Mouse (Mus musculus) small intestine, adult 2 months (tissue): ENCODE measurements around the gene Atr. TPM values are rescaled to one million over a fixed set of nuclear protein-coding genes. Genes with fewer than 3 reads are reported as not detected.
A peak's percentile ranks its signal among the peaks of the same experiment; 100 is the strongest.

Experiments
- H3K27ac ChIP-seq: fragments of 200-500 bp; 2 replicates; pipeline ENCODE4 v1.5.1; 2012; ENCODE audit warnings: low read depth, low read length, control low read depth, inconsistent platforms; ENCODE audit not compliant: insufficient read depth
- H3K27me3 ChIP-seq: fragments of 200-500 bp; 2 replicates; pipeline ENCODE4 v1.6.1; 2012; ENCODE audit warnings: mild to moderate bottlenecking, moderate library complexity, low read length, inconsistent platforms; ENCODE audit not compliant: control insufficient read depth, insufficient read depth
- H3K36me3 ChIP-seq: fragments of 200-500 bp; 2 replicates; pipeline ENCODE4 v1.6.1; 2012; ENCODE audit warnings: mild to moderate bottlenecking, low read length, control low read depth, inconsistent platforms; ENCODE audit not compliant: control insufficient read depth, insufficient read depth
- H3K4me1 ChIP-seq: fragments of 200-500 bp; 2 replicates; pipeline ENCODE4 v1.6.1; 2012; ENCODE audit warnings: low read length, inconsistent platforms, mixed read lengths; ENCODE audit not compliant: control insufficient read depth, insufficient read depth, insufficient read length
- H3K4me3 ChIP-seq: fragments of 200-500 bp; 2 replicates; pipeline ENCODE4 v1.5.1; 2012; ENCODE audit warnings: low read depth, mild to moderate bottlenecking, control low read depth, inconsistent platforms, low read length, moderate library complexity
- CTCF ChIP-seq: fragments of 200-500 bp; IDR thresholded peaks from 2 replicates; pipeline ENCODE4 v1.5.1; 2012; ENCODE audit warnings: low read depth, mild to moderate bottlenecking, control low read depth, inconsistent platforms, low read length, moderate library complexity, mixed read lengths; ENCODE audit not compliant: insufficient replicate concordance, insufficient read length; ENCODE audit errors: extremely low read depth
- POLR2A ChIP-seq: fragments of 200-500 bp; IDR thresholded peaks from 2 replicates; pipeline ENCODE4 v1.6.1; 2012; ENCODE audit warnings: low read depth, mild to moderate bottlenecking, control low read depth, inconsistent platforms, low read length, moderate library complexity
- WGBS: fragments of 180-500 bp; shearing (Covaris S2); methylation state at CpG from one replicate; pipeline ENCODE4 v1.1.7; 2018; 5-methylcytosine and 5-hydroxymethylcytosine counted together
- polyA plus RNA-seq: library from polyadenylated mRNA; depleted of rRNA; stranded (reverse); fragments of >200 nt; gene quantifications from 2 replicates; pipeline ENCODE4 v1.2.3, GENCODE M21; 2012

The Atr gene
- polyA plus RNA-seq, 1 experiment = 0.35 TPM

DNA sequence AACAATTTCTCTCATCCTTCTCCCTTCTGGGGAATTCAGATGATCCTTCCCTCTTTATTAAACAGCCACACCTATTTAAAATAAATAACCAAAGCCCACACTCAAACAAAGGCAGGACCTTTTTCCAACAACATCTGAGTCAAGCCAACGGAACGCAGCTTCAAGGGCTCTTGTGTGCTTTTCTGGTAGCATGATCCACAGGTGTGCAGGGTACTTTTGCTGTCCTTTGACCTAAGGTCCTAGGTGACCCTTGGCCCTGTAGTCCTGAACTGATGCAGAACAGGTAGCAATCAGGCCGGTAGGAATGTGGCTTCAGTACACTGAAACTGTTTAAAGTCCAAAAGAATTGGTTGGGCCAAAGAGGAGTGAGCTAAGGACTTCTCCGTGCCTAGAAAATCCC lies 11.7 kb upstream of the Atr start:
- no peaks in the 10 kb centered on the region for H3K36me3 ChIP-seq
- no peak overlapping the region for H3K4me3 ChIP-seq
- TF ChIP-seq CTCF (no peak), POLR2A (no peak)
- H3K27me3 ChIP-seq = no peaks in the 10 kb centered on the region
- WGBS = 21% methylated on average over 4 of the region's 4 CpGs
- peaks cover 13% of the 10 kb centered on the region; the same call in 1 of the 2 replicates for H3K4me1 ChIP-seq
- H3K27ac ChIP-seq = peak overlapping the region; percentile 86; the same call in 1 of the 2 replicates

DNA sequence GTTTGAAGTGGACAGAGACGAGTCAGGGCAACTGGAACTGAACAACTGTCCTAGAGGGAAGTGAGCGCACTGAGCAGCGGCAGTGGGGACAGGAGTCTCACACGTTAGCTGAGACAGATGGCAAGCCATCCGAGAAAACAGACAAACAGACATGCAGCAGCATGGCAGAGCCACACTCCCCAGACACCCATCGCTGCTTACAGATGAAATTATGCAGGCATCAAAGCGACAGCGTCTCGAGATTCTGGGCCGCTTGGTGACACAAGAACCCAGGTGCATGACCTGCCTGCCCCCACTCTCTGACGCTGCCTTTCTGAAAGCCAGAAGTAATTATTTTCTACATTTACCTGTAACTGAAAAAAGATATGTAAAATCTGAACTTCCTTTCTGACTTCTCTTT lies 5.7 kb upstream of the Atr start:
- Histone ChIP-seq H3K4me3 (no peak overlapping the region), H3K27me3 (no peaks in the 10 kb centered on the region), H3K36me3 (no peaks in the 10 kb centered on the region), H3K4me1 (peaks cover 2% of the 10 kb centered on the region; the same call in 1 of the 2 replicates), H3K27ac (peak overlapping the region; percentile 53; the same call in 1 of the 2 replicates)
- TF ChIP-seq CTCF = no peak
- no peak for TF ChIP-seq POLR2A
- 81% methylated on average over 11 of the region's 11 CpGs for WGBS

DNA sequence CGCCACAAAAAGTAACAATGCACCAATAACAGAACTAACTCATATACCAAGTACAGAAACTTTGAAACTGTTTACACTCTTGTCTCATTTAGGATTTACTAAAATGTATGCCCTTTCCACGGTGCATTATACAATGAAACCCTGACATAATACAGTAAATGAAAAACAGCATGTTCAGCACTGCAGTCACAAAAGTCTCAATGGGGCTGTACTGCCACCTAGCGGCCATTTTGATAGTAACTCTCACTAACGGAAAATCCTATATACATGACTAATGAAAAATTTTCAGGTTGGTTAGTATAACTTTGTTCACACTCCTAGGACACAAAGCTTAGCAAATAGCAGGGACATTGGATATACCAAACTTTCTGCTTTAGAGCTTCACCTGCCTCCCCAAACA lies 4.5 kb upstream of the Atr start:
- 25% methylated on average over 4 of the region's 4 CpGs for WGBS
- no peaks in the 10 kb centered on the region for H3K27me3 ChIP-seq
- no peak for TF ChIP-seq POLR2A
- TF ChIP-seq CTCF = no peak
- no peak overlapping the region for H3K4me3 ChIP-seq
- H3K4me1 ChIP-seq = peaks cover 4% of the 10 kb centered on the region; the same call in 1 of the 2 replicates
- H3K36me3 ChIP-seq = no peaks in the 10 kb centered on the region
- no peak overlapping the region for H3K27ac ChIP-seq

DNA sequence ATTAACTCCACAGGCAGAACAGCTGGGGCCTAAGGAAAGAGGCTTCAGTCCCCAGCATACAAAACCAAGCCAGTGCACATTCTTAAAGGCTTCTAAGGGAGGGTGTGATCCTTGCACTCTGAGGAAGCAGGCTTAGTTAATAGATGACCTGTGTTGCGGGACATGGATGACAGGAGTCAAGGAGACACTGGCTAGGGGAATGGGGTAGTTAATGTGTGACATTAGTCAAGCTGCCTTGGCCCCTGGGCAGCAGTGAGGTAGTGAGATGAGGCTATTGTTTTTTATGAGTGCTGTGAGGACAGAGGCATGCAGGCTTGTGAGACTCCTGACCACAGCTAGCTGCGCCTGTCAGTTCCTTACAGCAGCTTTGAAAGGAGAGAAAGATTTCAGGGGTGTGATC lies 2.5 kb upstream of the Atr start:
- H3K27ac ChIP-seq = peak overlapping the region; percentile 11; the same call in 1 of the 2 replicates
- 64% methylated on average over 2 of the region's 2 CpGs for WGBS
- H3K36me3 ChIP-seq = no peaks in the 10 kb centered on the region

DNA sequence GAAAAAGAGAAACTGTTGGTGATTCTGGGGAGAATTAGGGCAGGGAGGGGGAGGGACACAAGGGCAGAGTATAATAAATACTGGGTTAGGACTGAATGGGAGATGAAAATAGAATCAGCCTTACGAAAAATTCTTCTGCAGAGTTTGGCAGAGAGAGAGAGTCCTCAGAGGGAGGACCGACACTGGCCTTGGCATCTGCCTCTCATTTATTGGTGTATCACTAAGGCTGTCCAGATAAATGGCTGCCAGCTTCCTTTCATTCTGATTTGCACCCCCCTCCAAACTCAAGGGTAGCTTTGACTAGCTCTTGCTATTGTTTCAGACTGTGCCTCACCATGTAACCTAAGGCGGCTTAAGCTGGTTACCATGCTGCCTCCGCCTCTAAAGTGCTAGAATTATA lies 1.4 kb upstream of the Atr start:
- H3K4me3 ChIP-seq = no peak overlapping the region
- H3K27ac ChIP-seq = no peak overlapping the region
- TF ChIP-seq CTCF (no peak), POLR2A (no peak)
- H3K36me3 ChIP-seq = no peaks in the 10 kb centered on the region
- 90% methylated on average over 4 of the region's 4 CpGs for WGBS
- no peaks in the 10 kb centered on the region for H3K27me3 ChIP-seq
- peaks cover 4% of the 10 kb centered on the region; the same call in 1 of the 2 replicates for H3K4me1 ChIP-seq

More for the DNA sequence above, 2.5 kb upstream of the Atr start:
- no peaks in the 10 kb centered on the region for H3K27me3 ChIP-seq
- peaks cover 4% of the 10 kb centered on the region; the same call in 1 of the 2 replicates for H3K4me1 ChIP-seq
- TF ChIP-seq POLR2A = no peak
- TF ChIP-seq CTCF = no peak
- no peak overlapping the region for H3K4me3 ChIP-seq

DNA sequence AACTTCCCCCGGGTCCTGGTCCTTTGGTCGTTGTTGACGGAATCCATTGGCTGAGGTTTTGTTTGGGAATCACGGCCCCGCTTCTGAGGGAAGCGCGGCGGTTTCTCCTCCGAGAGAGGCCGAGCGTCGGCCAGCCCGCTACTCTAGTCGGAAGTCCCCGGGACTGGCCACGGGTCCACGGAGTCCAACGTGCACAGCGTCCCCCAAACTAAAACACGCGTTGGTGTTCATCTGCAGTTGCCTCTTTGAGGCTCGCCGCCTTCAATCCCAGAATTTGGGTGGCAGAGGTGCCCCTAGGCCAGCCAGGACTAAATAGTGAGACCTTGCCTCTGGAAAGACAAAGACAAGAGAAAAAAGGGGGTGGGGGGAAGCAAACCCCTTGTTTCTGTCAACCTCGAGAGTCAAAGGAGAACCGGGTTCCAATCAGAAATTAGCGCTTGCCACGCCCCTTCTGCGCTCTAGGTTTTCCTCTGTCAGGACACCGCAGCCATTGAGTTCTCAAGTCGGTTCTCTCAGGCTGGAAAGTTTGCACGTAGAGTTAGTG lies 702 bp downstream of the Atr start:
- Histone ChIP-seq H3K4me1 (peaks cover 4% of the 10 kb centered on the region; the same call in 1 of the 2 replicates), H3K27me3 (no peaks in the 10 kb centered on the region), H3K27ac (peak overlapping the region; percentile 48), H3K36me3 (peaks cover 2% of the 10 kb centered on the region; the same call in 1 of the 2 replicates), H3K4me3 (peak overlapping the region; percentile 94)
- under 1% methylated on average over 31 of the region's 31 CpGs for WGBS
- TF ChIP-seq CTCF (no peak), POLR2A (no peak)

DNA sequence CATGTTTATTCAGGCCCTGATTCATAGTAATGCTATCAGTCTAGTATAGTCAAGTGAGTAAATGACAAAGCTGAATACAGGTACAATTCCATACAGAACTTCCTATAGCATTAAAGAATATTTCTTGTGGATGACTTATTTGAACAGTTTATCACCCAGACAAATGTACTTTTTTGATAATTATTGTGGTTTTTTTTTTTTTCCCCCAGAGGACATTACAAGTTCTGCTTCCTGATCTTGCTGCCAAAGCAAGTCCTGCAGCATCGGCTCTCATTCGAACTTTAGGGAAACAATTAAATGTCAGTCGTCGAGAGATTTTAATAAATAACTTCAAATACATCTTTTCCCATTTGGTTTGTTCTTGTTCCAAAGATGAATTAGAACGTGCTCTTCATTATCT lies 20.8 kb downstream of the Atr start:
- WGBS = 83% methylated on average over 5 of the region's 5 CpGs
- Histone ChIP-seq H3K4me1 (no peaks in the 10 kb centered on the region), H3K36me3 (peaks cover 9% of the 10 kb centered on the region), H3K27ac (no peak overlapping the region), H3K27me3 (no peaks in the 10 kb centered on the region), H3K4me3 (no peak overlapping the region)
- no peak for TF ChIP-seq CTCF
- no peak for TF ChIP-seq POLR2A

DNA sequence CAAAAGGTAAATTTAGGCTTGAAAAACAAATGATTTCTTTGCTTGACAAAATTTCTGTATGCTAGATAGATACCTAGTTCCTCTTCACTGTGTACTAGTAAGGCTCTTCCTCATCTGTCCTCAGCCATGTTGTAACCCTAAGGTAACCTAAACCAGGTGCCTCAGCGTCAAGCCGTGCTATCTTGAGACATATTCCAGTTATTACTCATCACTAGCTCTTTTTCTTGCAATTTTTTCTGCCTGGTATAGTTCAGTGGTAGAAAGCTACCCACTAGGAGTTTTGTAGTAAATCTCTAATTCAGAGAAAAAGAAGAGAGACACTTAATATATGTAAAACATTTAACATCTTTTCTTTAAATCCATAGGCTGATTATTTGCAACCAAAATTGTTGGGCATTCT lies 25.4 kb downstream of the Atr start:
- peaks cover 10% of the 10 kb centered on the region for H3K36me3 ChIP-seq
- no peak overlapping the region for H3K27ac ChIP-seq
- WGBS = 83% methylated on average over 2 of the region's 2 CpGs
- H3K4me3 ChIP-seq = no peak overlapping the region
- TF ChIP-seq CTCF (no peak), POLR2A (no peak)
- H3K4me1 ChIP-seq = no peaks in the 10 kb centered on the region
- no peaks in the 10 kb centered on the region for H3K27me3 ChIP-seq
